Mouse (Mus musculus): Measurements from ENCODE around the gene A430005L14Rik.

Gene A430005L14Rik

DNA sequence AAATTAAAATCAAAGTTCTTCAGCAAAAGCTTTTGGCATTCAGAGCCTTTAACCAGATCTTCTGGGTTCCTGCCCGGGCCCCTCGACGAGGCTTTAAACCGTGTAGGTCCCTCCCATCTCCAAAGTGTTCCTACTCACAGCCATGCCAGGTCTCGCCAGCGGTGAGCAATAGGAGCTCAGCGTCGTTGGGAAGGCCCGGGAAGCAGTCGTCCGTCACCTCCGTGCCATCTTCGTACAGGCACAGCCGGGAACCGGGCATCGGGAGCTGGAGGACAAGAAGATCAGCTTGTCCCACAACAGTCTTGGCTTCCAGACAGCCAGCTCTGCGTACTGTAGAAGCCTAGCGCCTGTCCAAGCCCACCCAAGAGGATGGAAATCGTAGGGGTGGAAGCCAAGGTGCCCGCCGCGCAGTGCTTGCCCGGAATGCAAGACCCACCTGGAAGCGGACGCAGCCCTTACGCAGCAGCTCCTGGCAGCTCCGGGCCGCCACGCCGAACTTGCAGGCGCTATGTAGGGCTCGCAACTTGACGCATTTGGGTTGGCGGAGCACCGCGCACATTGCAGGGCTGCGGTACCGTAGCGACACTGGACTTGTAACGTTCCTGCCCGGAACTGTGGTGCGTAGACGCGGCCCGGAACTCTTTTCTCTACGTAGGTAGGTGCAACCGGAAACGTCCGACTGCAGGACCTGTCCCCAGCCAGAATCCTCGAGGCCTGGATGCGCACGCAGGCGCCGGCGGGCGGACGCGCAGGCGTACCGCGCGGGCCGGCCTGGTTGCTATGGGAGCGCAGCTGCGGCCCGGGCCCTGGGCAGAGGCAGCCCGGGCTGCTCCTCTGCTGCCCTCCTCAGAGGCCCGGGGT lies 17.6 kb downstream of the A430005L14Rik start, which contains the start of the genes Dffb and Cep104:
Dffb (minus strand) TSS at position 696 of the 861 bp plus-strand sequence.
Cep104 (plus strand) TSS at position 764 of the 861 bp plus-strand sequence.
- DNase-seq = peak; percentile 78 to 79

DNA sequence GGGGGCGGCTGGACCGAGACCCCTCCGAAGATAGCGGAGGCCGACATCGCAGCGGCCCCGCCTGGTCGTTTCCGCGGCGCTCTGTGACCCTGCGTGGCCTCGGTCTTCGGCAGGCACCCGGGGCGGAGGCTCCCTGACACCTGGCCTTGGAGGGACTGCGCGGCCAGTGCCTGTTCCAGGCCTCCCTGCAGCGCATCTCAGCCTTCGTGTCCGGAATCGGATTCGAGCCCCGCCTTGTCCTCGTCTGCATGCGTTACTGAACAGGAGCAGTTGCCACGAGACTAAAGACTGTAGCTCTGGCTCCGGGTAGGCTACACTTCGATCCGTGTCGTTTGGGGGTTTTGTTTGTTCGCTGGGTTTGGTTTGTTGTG lies 18.2 kb downstream of the A430005L14Rik start:
- no peak for DNase-seq

- DNase-seq = no peak
These were observed 18.7 kb downstream of the A430005L14Rik start for GRCm38 (mm10) chr4:153975768-153976167.

GRCm38 (mm10) chr4:153979243-153979642 lies 22.2 kb downstream of the A430005L14Rik start:
- DNase-seq = no peak

GRCm38 (mm10) chr4:153980470-153980869 lies 23.4 kb downstream of the A430005L14Rik start:
- DNase-seq = no peak

- no peak for DNase-seq
These were observed 35.7 kb downstream of the A430005L14Rik start for GRCm38 (mm10) chr4:153992715-153993114.

GRCm38 (mm10) chr4:153993505-153993904 lies 36.5 kb downstream of the A430005L14Rik start:
- no peak for DNase-seq

- no peak for DNase-seq
These were observed 48.5 kb downstream of the A430005L14Rik start for GRCm38 (mm10) chr4:154005488-154005887.

DNA sequence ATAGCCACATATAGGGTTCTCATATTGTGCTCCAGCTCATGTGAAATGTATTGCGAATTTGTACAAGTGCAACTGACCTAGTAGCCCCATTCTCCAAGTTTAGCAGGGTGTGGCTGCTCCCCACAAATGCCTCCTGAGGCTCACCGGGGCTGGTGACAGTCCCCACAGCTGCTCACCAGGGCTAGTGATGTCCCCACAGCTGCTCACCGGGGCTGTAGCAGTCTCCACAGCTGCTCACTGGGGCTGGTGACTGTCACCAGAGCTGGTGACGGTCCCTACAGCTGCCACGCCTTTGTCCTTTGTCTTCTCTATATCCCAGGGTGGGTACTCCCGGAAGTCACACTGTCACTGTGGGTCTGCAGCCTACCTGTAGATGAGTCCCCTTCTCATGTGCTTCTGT lies 49.2 kb downstream of the A430005L14Rik start:
- no peak for DNase-seq

DNA sequence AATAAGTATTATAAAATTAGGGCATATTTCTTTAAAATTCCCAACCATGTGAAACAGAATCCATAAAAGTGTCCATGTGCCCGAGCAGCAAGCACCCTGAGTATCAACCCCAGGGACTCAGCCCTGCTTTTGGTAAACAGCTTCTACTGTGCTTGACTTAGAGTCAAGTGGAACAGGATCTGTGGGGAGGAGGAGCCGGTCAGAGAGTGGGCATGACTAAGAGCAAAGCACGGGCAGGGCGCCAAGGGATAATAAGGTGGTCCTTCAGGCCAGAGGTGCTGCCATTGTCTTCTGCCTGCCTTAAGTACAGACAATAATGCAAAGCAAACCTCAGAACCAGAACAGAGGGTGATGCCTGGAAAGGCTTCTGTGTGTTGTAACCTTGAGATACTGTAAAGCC lies 50.7 kb downstream of the A430005L14Rik start:
- DNase-seq = no peak

DNA sequence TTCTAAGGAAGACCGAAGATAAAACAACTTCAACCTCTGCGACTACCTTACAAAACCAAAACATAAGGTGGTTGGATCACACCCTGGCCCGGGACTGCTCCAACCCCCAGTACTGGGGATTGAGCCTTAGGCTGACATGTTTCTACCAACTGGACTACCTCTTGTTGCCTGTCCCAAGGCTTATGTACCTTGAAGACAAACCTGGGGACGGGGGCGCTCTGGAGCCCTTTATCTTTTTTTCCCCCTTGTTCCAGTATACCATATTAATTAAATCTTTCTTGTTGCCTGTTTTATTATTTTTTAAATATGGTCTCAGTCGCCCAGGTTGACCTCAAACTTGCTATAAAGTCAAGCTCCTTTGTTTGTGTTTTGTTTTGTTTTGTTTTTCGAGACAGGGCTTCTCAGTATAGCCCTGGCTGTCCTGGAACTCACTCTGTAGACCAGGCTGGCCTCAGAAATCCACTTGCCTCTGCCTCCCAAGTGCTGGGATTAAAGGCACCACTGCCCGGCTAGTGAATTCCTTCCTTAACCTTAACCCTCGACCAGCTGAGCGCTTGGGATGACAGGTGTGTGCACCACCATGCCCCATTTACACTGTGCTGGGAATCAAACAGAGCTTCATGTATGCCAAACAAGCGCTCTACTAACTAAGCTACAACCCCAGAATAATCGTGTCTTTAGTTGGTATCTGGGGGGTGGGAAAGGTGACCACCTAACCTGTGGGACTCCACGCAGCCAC lies 54.0 kb downstream of the A430005L14Rik start:
- no peak for DNase-seq

Data from thymus, adult 18-20 months (tissue).